Mouse (Mus musculus) forebrain, embryonic 16.5 days (tissue): Measurements from ENCODE around the gene Itprid2. TPM values are rescaled to one million over a fixed set of nuclear protein-coding genes. Genes with fewer than 3 reads are reported as not detected.
"Not testable (repeated sequence)": the region's sequence is repeated elsewhere in the genome, so short reads cannot be mapped to it uniquely, and the experiment has no call there.

Experiments used
- ATAC-seq: fragments of 200-750 bp; cut with Nextera tagmentation; 2 replicates; pipeline ENCODE4 v1.8.0; 2017; ENCODE audit warnings: mild to moderate bottlenecking, moderate library complexity
- H3K27ac ChIP-seq: fragments of 300-500 bp; sonication (generic); 2 replicates; pipeline ENCODE4 v1.5.1; 2014; ENCODE audit warnings: low read length, control low read depth
- H3K27me3 ChIP-seq: fragments of 300-500 bp; sonication (generic); replicated peaks from 2 replicates; pipeline ENCODE4 v1.6.1; 2014; ENCODE audit warnings: low read length; ENCODE audit not compliant: control insufficient read depth, insufficient read depth
- H3K36me3 ChIP-seq: fragments of 300-500 bp; sonication (generic); 2 replicates; pipeline ENCODE4 v1.6.1; 2014; ENCODE audit not compliant: control insufficient read depth, insufficient read depth
- H3K4me1 ChIP-seq: fragments of 300-500 bp; sonication (generic); replicated peaks from 2 replicates; pipeline ENCODE4 v1.6.1; 2014; ENCODE audit warnings: low read length; ENCODE audit not compliant: control insufficient read depth, insufficient read depth
- H3K4me2 ChIP-seq: fragments of 300-500 bp; sonication (generic); 2 replicates; pipeline ENCODE4 v1.6.1; 2014; ENCODE audit warnings: mild to moderate bottlenecking, low read length, control low read depth
- H3K4me3 ChIP-seq: fragments of 300-500 bp; sonication (generic); replicated peaks from 2 replicates; pipeline ENCODE4 v1.5.1; 2014; ENCODE audit warnings: mild to moderate bottlenecking, low read length, control low read depth
- H3K9ac ChIP-seq: fragments of 300-500 bp; sonication (generic); replicated peaks from 2 replicates; pipeline ENCODE4 v1.6.1; 2014; ENCODE audit warnings: low read depth, low read length, control low read depth
- H3K9me3 ChIP-seq: fragments of 300-500 bp; sonication (generic); 2 replicates; pipeline ENCODE4 v1.6.1; 2016; ENCODE audit warnings: low read length; ENCODE audit not compliant: control insufficient read depth
- WGBS: fragments of 180-500 bp; shearing (Covaris S2); extraction: QIAGEN DNeasy Blood & Tissue Kit; methylation state at CpG from one replicate; pipeline ENCODE4 v1.1.7; 2014; 5-methylcytosine and 5-hydroxymethylcytosine counted together
- polyA plus RNA-seq: library from polyadenylated mRNA; unstranded; fragments of >200 nt; fragmentation: Nextera tagmentation; extraction: Ambion mirVana; gene quantifications from 2 replicates; pipeline ENCODE4 v1.2.1, GENCODE M21; 2015

The Itprid2 gene
- polyA plus RNA-seq: 4.7 and 6.2 TPM in 2 replicates

DNA sequence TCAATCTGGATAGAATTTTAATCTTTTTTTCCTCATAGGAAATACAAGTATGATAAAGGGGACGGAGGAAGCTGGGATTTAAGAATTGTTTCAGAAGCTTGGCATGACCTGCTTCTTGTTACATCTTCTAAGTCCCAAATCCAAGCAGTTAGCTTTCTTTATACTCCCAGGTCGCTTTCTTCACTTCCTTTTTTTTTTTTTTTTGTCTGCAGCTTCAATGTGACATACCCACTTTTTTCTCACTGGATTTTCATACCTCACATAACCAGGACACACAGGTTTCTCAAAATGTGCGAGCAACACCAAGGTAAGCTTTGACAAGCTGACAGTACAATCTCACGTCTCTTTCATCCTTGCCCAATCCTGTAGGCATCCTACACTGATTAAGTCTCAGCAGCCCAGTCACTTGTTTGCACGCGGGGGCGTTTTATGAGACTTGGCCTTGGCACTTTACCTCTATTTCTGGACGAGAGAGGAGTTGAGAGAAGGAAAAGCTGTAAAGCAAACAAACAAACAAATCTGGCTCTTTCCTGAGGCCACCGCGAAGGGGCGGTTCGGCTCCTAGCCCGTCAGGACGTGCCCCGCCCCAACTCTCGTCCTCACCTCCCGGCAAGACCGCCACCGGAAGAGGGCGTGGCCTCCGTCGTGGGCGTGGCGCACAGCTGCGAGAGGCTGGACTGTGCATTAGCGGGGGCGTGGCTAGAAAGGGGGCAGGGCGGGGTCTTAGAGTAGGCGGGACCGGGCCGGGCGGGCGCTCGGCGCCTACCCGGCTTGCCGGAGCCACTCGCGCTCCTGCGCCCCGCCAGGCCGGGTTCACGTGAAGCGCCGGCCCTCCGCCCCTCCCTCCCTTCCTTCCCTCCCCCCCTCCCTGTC, at the start of gene Itprid2:
TSS of gene Itprid2 (plus strand) at position 825 of the 873 bp plus-strand sequence.
- H3K36me3 ChIP-seq: no peaks in the 10 kb centered on the region
- H3K27me3 ChIP-seq: no peaks in the 10 kb centered on the region
- H3K4me3 ChIP-seq: peak within 1 kb of the TSS; percentile 91
- peaks cover 9% of the 10 kb centered on the region for H3K4me1 ChIP-seq
- H3K4me2 ChIP-seq: peak within 1 kb of the TSS; percentile 82
- no peaks in the 10 kb centered on the region for H3K9me3 ChIP-seq
- WGBS: 2% methylated on average over 42 of the region's 46 CpGs
- peak within 1 kb of the TSS; percentile 78 for H3K9ac ChIP-seq
- H3K27ac ChIP-seq: peak within 1 kb of the TSS; percentile 60; the same call in 1 of the 2 replicates
- peak; percentile 98 for ATAC-seq

DNA sequence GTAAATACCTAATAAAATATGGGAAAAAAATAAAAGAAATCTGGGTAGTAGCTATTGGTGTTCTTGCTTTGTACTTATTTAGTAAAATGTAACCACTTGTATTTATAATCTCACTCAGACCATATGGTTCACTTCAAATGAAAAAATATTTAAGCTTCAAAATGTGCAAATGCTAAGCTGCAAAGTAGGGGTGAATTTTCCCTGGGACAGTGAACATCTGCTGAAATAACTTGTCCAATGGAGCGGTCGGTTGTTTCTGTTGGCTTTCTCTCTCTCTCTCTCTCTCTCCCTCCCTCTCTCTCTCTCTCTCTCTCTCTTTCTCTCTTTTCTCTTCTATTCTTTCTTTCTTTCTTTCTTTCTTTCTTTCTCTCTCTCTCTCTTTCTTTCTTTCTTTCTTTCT, 39.0 kb upstream of the Itprid2 start:
- Histone ChIP-seq H3K9me3 (no peaks in the 10 kb centered on the region), H3K36me3 (no peaks in the 10 kb centered on the region), H3K9ac (no peak overlapping the region), H3K4me3 (no peak overlapping the region), H3K4me1 (no peaks in the 10 kb centered on the region), H3K27ac (no peak overlapping the region), H3K27me3 (no peaks in the 10 kb centered on the region), H3K4me2 (no peak overlapping the region)
- WGBS: 49% methylated on average over 2 of the region's 2 CpGs
- ATAC-seq: no peak

DNA sequence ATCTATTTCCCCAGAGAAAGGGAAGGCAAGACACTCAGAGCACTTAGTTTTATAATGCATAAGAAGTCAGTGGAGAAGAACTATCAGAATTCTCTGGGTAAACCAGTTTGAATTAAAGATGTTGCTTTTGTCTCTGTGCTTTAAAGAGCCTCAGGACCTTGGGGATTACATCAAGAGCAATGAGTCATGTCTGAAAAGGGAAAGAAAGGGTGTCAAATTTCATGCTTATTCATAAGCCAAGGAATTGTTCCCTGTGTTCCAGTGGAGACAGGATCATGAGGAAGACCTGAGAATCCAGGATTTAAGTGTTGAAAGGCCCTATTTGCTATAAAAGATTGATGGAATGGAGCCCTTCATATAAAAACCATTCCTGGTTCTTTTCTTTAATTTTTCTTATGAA, 38.1 kb upstream of the Itprid2 start:
- Histone ChIP-seq H3K36me3 (no peaks in the 10 kb centered on the region), H3K9me3 (no peaks in the 10 kb centered on the region), H3K27ac (no peak overlapping the region), H3K4me2 (no peak overlapping the region), H3K4me1 (no peaks in the 10 kb centered on the region; the same call in 1 of the 2 replicates), H3K9ac (no peak overlapping the region), H3K4me3 (no peak overlapping the region), H3K27me3 (no peaks in the 10 kb centered on the region)
- ATAC-seq: no peak

GRCm38 (mm10) chr2:79601109-79601508, 34.0 kb upstream of the Itprid2 start:
- 0 out of 2 replicates have a peak overlapping the region, but pooled peaks have one; percentile 17 for H3K27ac ChIP-seq
- not testable (repeated sequence) for H3K4me2 ChIP-seq, H3K4me1 ChIP-seq, H3K4me3 ChIP-seq, H3K9me3 ChIP-seq, H3K9ac ChIP-seq, H3K27me3 ChIP-seq, H3K36me3 ChIP-seq
- 35% methylated on average over 2 of the region's 2 CpGs for WGBS
- ATAC-seq: peak; percentile 75

DNA sequence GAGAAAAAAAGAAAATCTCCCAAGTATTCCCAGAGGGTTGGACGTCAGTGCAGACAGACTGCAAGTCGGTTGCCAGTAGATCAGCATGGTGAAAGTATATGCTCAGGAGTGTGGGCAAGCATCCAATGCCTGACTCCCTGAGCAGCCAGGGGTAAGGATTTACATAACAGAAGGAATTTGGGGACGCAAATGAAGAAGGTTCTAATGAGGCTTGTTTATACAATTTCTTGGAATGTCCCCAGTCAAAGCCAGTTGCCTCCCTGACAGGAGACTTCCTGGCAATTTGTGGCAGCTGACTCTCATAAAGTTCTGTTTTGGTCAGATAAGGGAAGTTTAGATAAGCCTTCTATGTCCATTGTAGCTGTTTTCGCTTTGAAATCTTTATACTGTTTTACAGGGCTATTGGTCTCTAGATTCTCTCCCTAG, 33.4 kb upstream of the Itprid2 start:
- no peak overlapping the region for H3K4me2 ChIP-seq
- peak; percentile 90 for ATAC-seq
- H3K27ac ChIP-seq: no peak overlapping the region
- no peaks in the 10 kb centered on the region for H3K36me3 ChIP-seq
- H3K4me3 ChIP-seq: no peak overlapping the region
- H3K9me3 ChIP-seq: no peaks in the 10 kb centered on the region
- H3K4me1 ChIP-seq: no peaks in the 10 kb centered on the region; the same call in 1 of the 2 replicates
- WGBS: 15% methylated on average over 4 of the region's 4 CpGs
- H3K27me3 ChIP-seq: no peaks in the 10 kb centered on the region
- no peak overlapping the region for H3K9ac ChIP-seq

GRCm38 (mm10) chr2:79602306-79602705, 32.8 kb upstream of the Itprid2 start:
- WGBS: 55% methylated on average over 6 of the region's 6 CpGs

DNA sequence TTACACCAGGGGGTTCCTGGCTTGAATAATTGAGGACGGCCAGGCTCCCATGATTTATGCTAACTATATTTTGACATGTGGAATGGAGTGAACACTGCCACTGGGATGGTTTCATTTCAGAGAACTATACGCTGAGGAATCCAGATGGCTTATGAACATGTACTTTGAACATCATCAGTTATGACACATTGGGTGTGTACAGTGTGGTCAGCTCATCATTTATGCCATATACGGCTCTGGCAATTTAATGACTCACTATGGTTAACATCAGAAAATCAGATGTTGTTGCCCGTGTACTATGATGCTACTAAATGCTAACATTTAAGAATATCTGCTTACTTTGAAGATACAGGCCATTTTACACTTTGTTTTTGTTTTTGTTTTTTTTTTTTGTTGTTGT, 31.8 kb upstream of the Itprid2 start:
- no peak for ATAC-seq
- Histone ChIP-seq H3K4me3 (no peak overlapping the region), H3K9me3 (no peaks in the 10 kb centered on the region), H3K4me1 (no peaks in the 10 kb centered on the region; the same call in 1 of the 2 replicates), H3K27me3 (no peaks in the 10 kb centered on the region), H3K27ac (no peak overlapping the region), H3K4me2 (no peak overlapping the region), H3K9ac (no peak overlapping the region), H3K36me3 (no peaks in the 10 kb centered on the region)
- 86% methylated on average over 4 of the region's 4 CpGs for WGBS

More at GRCm38 (mm10) chr2:79602306-79602705, 32.8 kb upstream of the Itprid2 start:
- Histone ChIP-seq H3K9ac (no peak overlapping the region), H3K4me3 (no peak overlapping the region), H3K27ac (no peak overlapping the region), H3K9me3 (no peaks in the 10 kb centered on the region), H3K4me1 (no peaks in the 10 kb centered on the region; the same call in 1 of the 2 replicates), H3K36me3 (no peaks in the 10 kb centered on the region), H3K4me2 (no peak overlapping the region), H3K27me3 (no peaks in the 10 kb centered on the region)
- no peak for ATAC-seq

- Histone ChIP-seq H3K4me2 (no peak overlapping the region), H3K4me1 (no peaks in the 10 kb centered on the region; the same call in 1 of the 2 replicates), H3K27me3 (no peaks in the 10 kb centered on the region), H3K9me3 (no peaks in the 10 kb centered on the region), H3K36me3 (no peaks in the 10 kb centered on the region), H3K27ac (no peak overlapping the region), H3K9ac (no peak overlapping the region), H3K4me3 (no peak overlapping the region)
- no peak for ATAC-seq
- 82% methylated on average over 2 of the region's 2 CpGs for WGBS
Observed at GRCm38 (mm10) chr2:79606033-79606432, 29.1 kb upstream of the Itprid2 start.

DNA sequence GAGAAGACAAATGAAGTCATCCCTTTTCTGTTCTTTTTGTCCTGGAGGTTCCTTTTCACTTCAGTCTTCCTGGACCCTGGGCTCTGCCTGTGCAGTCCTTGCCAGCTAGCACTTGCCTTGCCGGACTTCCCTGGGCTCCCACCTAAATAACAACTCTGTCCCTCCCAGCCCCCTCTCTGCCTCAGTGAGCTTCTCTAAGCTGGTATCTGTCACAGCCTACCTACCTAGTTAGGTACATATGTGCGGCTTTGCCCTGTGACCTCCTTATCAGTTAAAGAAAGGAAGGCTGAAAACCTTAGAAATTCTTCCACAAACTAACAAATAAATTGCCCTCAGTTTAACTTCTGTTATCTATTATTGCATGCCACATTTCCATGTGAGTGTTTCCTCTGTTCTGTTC, 28.0 kb upstream of the Itprid2 start:
- Histone ChIP-seq H3K9ac (no peak overlapping the region), H3K9me3 (no peaks in the 10 kb centered on the region), H3K36me3 (no peaks in the 10 kb centered on the region), H3K4me2 (no peak overlapping the region), H3K4me3 (no peak overlapping the region), H3K4me1 (no peaks in the 10 kb centered on the region), H3K27ac (no peak overlapping the region), H3K27me3 (no peaks in the 10 kb centered on the region)
- 83% methylated on average over 2 of the region's 2 CpGs for WGBS
- ATAC-seq: no peak
